8 mouse cellular contexts compared by ENCODE assay signal in the genomic region with DNA sequence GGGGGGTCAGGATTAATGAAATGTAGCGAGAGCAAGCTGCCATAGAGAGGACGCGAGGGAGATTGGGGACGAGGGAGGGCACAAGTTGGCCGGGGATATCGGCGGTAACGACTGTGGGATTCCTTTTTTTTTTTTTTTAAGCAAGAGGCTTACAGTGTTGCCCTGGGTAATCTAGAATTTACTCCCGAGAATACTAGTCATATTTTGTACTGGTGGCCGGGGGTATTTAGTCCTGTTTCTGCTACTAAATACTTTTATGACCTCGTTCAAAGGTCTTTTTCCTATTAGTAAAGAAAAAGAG. TPM values are rescaled to one million over a fixed set of nuclear protein-coding genes. Genes with fewer than 3 reads are reported as not detected.
DNase-seq lines count a peak whose midpoint lies in the region; ATAC-seq and TF ChIP-seq lines count a peak whose summit lies in the region.

No protein-coding gene starts in this region.

- H3K27ac ChIP-seq in lung, postnatal 0 days (ENCODE audit: low read length) = peak overlapping the region; percentile 45; the same call in 1 of the 2 replicates
- peak overlapping the region; percentile 90 for H3K27ac ChIP-seq in forebrain, embryonic 10.5 days
- H3K27ac ChIP-seq in limb, embryonic 11.5 days (replicated peaks; ENCODE audit: low read depth, low read length) = no peak overlapping the region
- H3K27ac ChIP-seq in olfactory bulb, adult 2 months (ENCODE audit: insufficient read depth, low read depth, low read length) = peak overlapping the region; percentile 90

- H3K9ac ChIP-seq in lung, postnatal 0 days (replicated peaks; ENCODE audit: low read depth) = peak overlapping the region; percentile 73
- H3K9ac ChIP-seq in limb, embryonic 11.5 days (ENCODE audit: low read length) = peak overlapping the region; percentile 83; the same call in 1 of the 2 replicates

- peak; percentile 59 for ATAC-seq in lung, postnatal 0 days
- ATAC-seq in limb, embryonic 11.5 days (ENCODE audit: insufficient number of reproducible peaks, low FRiP score, low TSS enrichment, low read depth) = peak; percentile 58; the same call in 1 of the 2 replicates
- ATAC-seq in monocyte, adult 5-6 weeks (replicated peaks; ENCODE audit: insufficient number of reproducible peaks, low FRiP score, low TSS enrichment, poor library complexity, severe bottlenecking) = no peak

- TF ChIP-seq CTCF in lung, postnatal 0 days (IDR thresholded peaks at IDR 0.05) = peak; percentile 0; the same call in 1 of the 2 replicates
- no peak for TF ChIP-seq CTCF in olfactory bulb, adult 2 months (IDR thresholded peaks at IDR 0.05; ENCODE audit: insufficient read depth, low read depth, low read length)

- H3K4me3 ChIP-seq in lung, postnatal 0 days (ENCODE audit: low read depth, low read length) = peak overlapping the region; percentile 63
- H3K4me3 ChIP-seq in forebrain, embryonic 10.5 days = peak overlapping the region; percentile 82
- H3K4me3 ChIP-seq in limb, embryonic 11.5 days (ENCODE audit: low read depth, low read length) = peak overlapping the region; percentile 60
- H3K4me3 ChIP-seq in olfactory bulb, adult 2 months (ENCODE audit: insufficient read depth, low read depth, low read length) = peak overlapping the region; percentile 85

- under 1% methylated on average over 11 of the region's 11 CpGs for WGBS in lung, postnatal 0 days
- under 1% methylated on average over 11 of the region's 11 CpGs for WGBS in forebrain, embryonic 10.5 days
- 2% methylated on average over 11 of the region's 11 CpGs for WGBS in limb, embryonic 11.5 days
- WGBS in olfactory bulb, adult 2 months = 0% methylated on average over 11 of the region's 11 CpGs

- H3K27me3 ChIP-seq in lung, postnatal 0 days (replicated peaks; ENCODE audit: insufficient read depth, low read length) = no peaks in the 10 kb centered on the region
- H3K27me3 ChIP-seq in forebrain, embryonic 10.5 days (ENCODE audit: poor library complexity, severe bottlenecking) = no peaks in the 10 kb centered on the region
- H3K27me3 ChIP-seq in limb, embryonic 11.5 days (ENCODE audit: control insufficient read depth, insufficient read depth, low read length) = no peaks in the 10 kb centered on the region

- 0 out of 2 replicates have a peak, but pooled peaks have one; percentile 27 for TF ChIP-seq EP300 in lung, postnatal 0 days (IDR thresholded peaks at IDR 0.05)

- peak overlapping the region; percentile 68 for H3K4me2 ChIP-seq in lung, postnatal 0 days (replicated peaks; ENCODE audit: low read depth, low read length)
- peak overlapping the region; percentile 34; the same call in 1 of the 2 replicates for H3K4me2 ChIP-seq in limb, embryonic 11.5 days (ENCODE audit: low read depth, severe bottlenecking)

- no peak for DNase-seq in lung, postnatal 0 days (ENCODE audit: low spot score)
- DNase-seq in lung, postnatal 10 days = no peak
- no peak for DNase-seq in forebrain, embryonic 10.5 days (ENCODE audit: extremely low spot score, low spot score)
- no peak for DNase-seq in limb, embryonic 11.5 days (ENCODE audit: low spot score)
- no peak for DNase-seq in spleen, adult 12 weeks (ENCODE audit: low spot score)
- DNase-seq in frontal cortex, postnatal 14 days (ENCODE audit: low spot score in 2 of 2) = no peak

- H3K9me3 ChIP-seq in lung, postnatal 0 days (ENCODE audit: low read length) = no peaks in the 10 kb centered on the region
- H3K9me3 ChIP-seq in forebrain, embryonic 10.5 days = no peaks in the 10 kb centered on the region
- H3K9me3 ChIP-seq in limb, embryonic 11.5 days (ENCODE audit: control insufficient read depth, low read length) = no peaks in the 10 kb centered on the region

- TF ChIP-seq POLR2A in olfactory bulb, adult 2 months (IDR thresholded peaks at IDR 0.05; ENCODE audit: insufficient read depth, low read depth, low read length) = no peak

- no peaks in the 10 kb centered on the region for H3K36me3 ChIP-seq in lung, postnatal 0 days (ENCODE audit: insufficient read depth, low read length)
- H3K36me3 ChIP-seq in forebrain, embryonic 10.5 days (replicated peaks) = peaks cover 23% of the 10 kb centered on the region
- peaks cover 3% of the 10 kb centered on the region; the same call in 1 of the 2 replicates for H3K36me3 ChIP-seq in limb, embryonic 11.5 days (ENCODE audit: control insufficient read depth, insufficient read depth, low read length)

- H3K4me1 ChIP-seq in lung, postnatal 0 days (ENCODE audit: insufficient read depth, low read depth, low read length) = peaks cover 3% of the 10 kb centered on the region; the same call in 1 of the 2 replicates
- H3K4me1 ChIP-seq in forebrain, embryonic 10.5 days = peaks cover 18% of the 10 kb centered on the region
- peaks cover 5% of the 10 kb centered on the region; the same call in 1 of the 2 replicates for H3K4me1 ChIP-seq in limb, embryonic 11.5 days (ENCODE audit: control insufficient read depth, insufficient read depth, low read length)
- peaks cover 4% of the 10 kb centered on the region; the same call in 1 of the 2 replicates for H3K4me1 ChIP-seq in olfactory bulb, adult 2 months (ENCODE audit: control insufficient read depth, insufficient read depth, low read length)

RNA-seq across cellular contexts. Expression of a gene that starts 0.2 kb away (rescaled TPM):
- polyA plus RNA-seq in lung, postnatal 0 days (2015; fragmentation: Nextera tagmentation; extraction: Ambion mirVana) = 28.3 and 28.5 TPM in 2 replicates
- 92.0 and 98.3 TPM in 2 replicates for polyA plus RNA-seq in forebrain, embryonic 10.5 days (2016; fragmentation: Nextera tagmentation; extraction: Ambion mirVana)
- polyA plus RNA-seq in limb, embryonic 11.5 days (2014; fragmentation: Nextera tagmentation; extraction: Ambion mirVana) = 96.3 and 98.0 TPM in 2 replicates
- polyA plus RNA-seq in olfactory bulb, adult 2 months (2012; ENCODE audit: insufficient read depth, insufficient read length, low replicate concordance, missing spikeins) = not detected in 2 replicates
- total RNA-seq in monocyte, adult 5-6 weeks (2017) = 43.5 to 50.6 TPM (median 49.7 TPM) in 3 replicates

RNA-seq across cellular contexts. Expression of a gene that starts 43.6 kb away (rescaled TPM):
- 2.5 and 3.9 TPM in 2 replicates for polyA plus RNA-seq in lung, postnatal 0 days (2015; fragmentation: Nextera tagmentation; extraction: Ambion mirVana)
- polyA plus RNA-seq in forebrain, embryonic 10.5 days (2016; fragmentation: Nextera tagmentation; extraction: Ambion mirVana) = 2.5 and 2.6 TPM in 2 replicates
- 4.1 and 4.2 TPM in 2 replicates for polyA plus RNA-seq in limb, embryonic 11.5 days (2014; fragmentation: Nextera tagmentation; extraction: Ambion mirVana)
- polyA plus RNA-seq in olfactory bulb, adult 2 months (2012; ENCODE audit: insufficient read depth, insufficient read length, low replicate concordance, missing spikeins) = not detected in 2 replicates
- 1.4 to 5.3 TPM (median 1.6 TPM) in 3 replicates for total RNA-seq in monocyte, adult 5-6 weeks (2017)

Comparison
In these comparisons a context has a peak if more than half of its experiments do, and no peak if none do; other contexts are left out.
1. RNA of a gene that starts 0.2 kb away (polyA plus RNA-seq): 92.0 to 98.3 TPM in forebrain, embryonic 10.5 days, 96.3 to 98.0 TPM in limb, embryonic 11.5 days and 28.3 to 28.5 TPM in lung, postnatal 0 days; not detected in olfactory bulb, adult 2 months; every median in the first group is over 10 times any median in the second.
2. Peak in every context shown above with its lines, with median percentiles within 50 percentile points of each other: H3K4me3 ChIP-seq.